Mouse (Mus musculus) kidney, postnatal 0 days (tissue): ENCODE measurements around the gene Zmat5. TPM values are rescaled to one million over a fixed set of nuclear protein-coding genes. Genes with fewer than 3 reads are reported as not detected.

Experiments used
- ATAC-seq: fragments of 200-750 bp; cut with Nextera tagmentation; replicated peaks from 2 replicates; pipeline ENCODE4 v1.8.0; 2017; ENCODE audit warnings: low read depth, moderate number of reproducible peaks, moderate TSS enrichment, moderate library complexity; ENCODE audit not compliant: low FRiP score
- DNase-seq: peaks from one replicate; pipeline ENCODE4 v3.0.0-alpha.2; 2016; ENCODE audit warnings: low spot score
- H3K27ac ChIP-seq: fragments of 300-500 bp; sonication (generic); 2 replicates; pipeline ENCODE4 v1.5.1; 2014; ENCODE audit warnings: mild to moderate bottlenecking
- H3K27me3 ChIP-seq: fragments of 300-500 bp; sonication (generic); 2 replicates; pipeline ENCODE4 v1.6.1; 2014; ENCODE audit warnings: low read length, mixed read lengths; ENCODE audit not compliant: insufficient read depth
- H3K36me3 ChIP-seq: fragments of 300-500 bp; sonication (generic); 2 replicates; pipeline ENCODE4 v1.6.1; 2014; ENCODE audit warnings: low read length, mixed read lengths; ENCODE audit not compliant: insufficient read depth
- H3K4me1 ChIP-seq: fragments of 300-500 bp; sonication (generic); replicated peaks from 2 replicates; pipeline ENCODE4 v1.6.1; 2014; ENCODE audit warnings: antibody characterized with exemption, low read length, mixed read lengths; ENCODE audit not compliant: insufficient read depth
- H3K4me2 ChIP-seq: fragments of 300-500 bp; sonication (generic); 2 replicates; pipeline ENCODE4 v1.6.1; 2014; ENCODE audit warnings: mild to moderate bottlenecking, low read length, moderate library complexity, mixed read lengths
- H3K4me3 ChIP-seq: fragments of 300-500 bp; sonication (generic); replicated peaks from 2 replicates; pipeline ENCODE4 v1.5.1; 2014; ENCODE audit warnings: low read depth, low read length
- H3K9ac ChIP-seq: fragments of 300-500 bp; sonication (generic); 2 replicates; pipeline ENCODE4 v1.6.1; 2014; ENCODE audit warnings: low read depth, low read length
- H3K9me3 ChIP-seq: fragments of 300-500 bp; sonication (generic); replicated peaks from 2 replicates; pipeline ENCODE4 v1.6.1; 2016; ENCODE audit warnings: low read length, inconsistent platforms, mixed read lengths
- CTCF ChIP-seq: IDR thresholded peaks from 2 replicates; pipeline ENCODE4 v1.5.1; 2016; ENCODE audit warnings: antibody characterized with exemption, low read depth, mild to moderate bottlenecking, moderate library complexity
- WGBS: fragments of 180-500 bp; shearing (Covaris S2); extraction: QIAGEN DNeasy Blood & Tissue Kit; methylation state at CpG from one replicate; pipeline ENCODE4 v1.1.7; 2014; 5-methylcytosine and 5-hydroxymethylcytosine counted together
- polyA plus RNA-seq: library from polyadenylated mRNA; unstranded; fragments of >200 nt; fragmentation: Nextera tagmentation; extraction: Ambion mirVana; gene quantifications from 2 replicates; pipeline ENCODE4 v1.2.1, GENCODE M21; 2015

Gene Zmat5
- polyA plus RNA-seq, 1 experiment from 2014 or later, result 81.7 TPM

- Histone ChIP-seq H3K4me1 (no peaks in the 10 kb centered on the region), H3K27ac (no peak overlapping the region), H3K9me3 (no peaks in the 10 kb centered on the region), H3K36me3 (0 out of 2 replicates have a peak, but pooled peaks cover 11% of the 10 kb centered on the region), H3K27me3 (no peaks in the 10 kb centered on the region), H3K9ac (no peak overlapping the region), H3K4me3 (no peak overlapping the region), H3K4me2 (no peak overlapping the region)
- WGBS, result 93% methylated on average over 6 of the region's 6 CpGs
- no peak for ATAC-seq
- DNase-seq, result no peak
- TF ChIP-seq CTCF, result no peak
Observed at GRCm38 (mm10) chr11:4769881-4770280, 65.4 kb downstream of the Zmat5 start.

- ATAC-seq (no peak), DNase-seq (no peak)
- Histone ChIP-seq H3K9ac (no peak overlapping the region), H3K27me3 (no peaks in the 10 kb centered on the region), H3K36me3 (0 out of 2 replicates have a peak, but pooled peaks cover 14% of the 10 kb centered on the region), H3K4me1 (no peaks in the 10 kb centered on the region), H3K9me3 (no peaks in the 10 kb centered on the region), H3K27ac (no peak overlapping the region), H3K4me3 (no peak overlapping the region), H3K4me2 (no peak overlapping the region)
- TF ChIP-seq CTCF, result no peak
- 83% methylated on average over 7 of the region's 7 CpGs for WGBS
Observed at GRCm38 (mm10) chr11:4771756-4772155, 67.3 kb downstream of the Zmat5 start.

- peak; percentile 47 for DNase-seq
Observed at GRCm38 (mm10) chr11:4772925-4773324, 68.4 kb downstream of the Zmat5 start.

GRCm38 (mm10) chr11:4780927-4781326, 76.4 kb downstream of the Zmat5 start:
- H3K27ac ChIP-seq, result no peak overlapping the region
- peaks cover 38% of the 10 kb centered on the region for H3K36me3 ChIP-seq
- H3K4me3 ChIP-seq, result no peak overlapping the region
- H3K9me3 ChIP-seq, result no peaks in the 10 kb centered on the region
- H3K4me2 ChIP-seq, result no peak overlapping the region
- 49% methylated on average over 3 of the region's 3 CpGs for WGBS
- TF ChIP-seq CTCF, result no peak
- H3K9ac ChIP-seq, result no peak overlapping the region
- H3K4me1 ChIP-seq, result no peaks in the 10 kb centered on the region
- no peak for ATAC-seq
- H3K27me3 ChIP-seq, result no peaks in the 10 kb centered on the region
- peak; percentile 30 for DNase-seq

More at GRCm38 (mm10) chr11:4772925-4773324, 68.4 kb downstream of the Zmat5 start:
- Histone ChIP-seq H3K36me3 (peaks cover 17% of the 10 kb centered on the region; the same call in 1 of the 2 replicates), H3K4me1 (no peaks in the 10 kb centered on the region), H3K9me3 (no peaks in the 10 kb centered on the region), H3K4me3 (no peak overlapping the region), H3K9ac (no peak overlapping the region), H3K4me2 (no peak overlapping the region), H3K27ac (no peak overlapping the region), H3K27me3 (no peaks in the 10 kb centered on the region)
- WGBS, result 31% methylated on average over 3 of the region's 3 CpGs
- TF ChIP-seq CTCF, result peak; percentile 66
- ATAC-seq, result no peak

GRCm38 (mm10) chr11:4783116-4783515, 78.6 kb downstream of the Zmat5 start:
- H3K4me2 ChIP-seq, result no peak overlapping the region

GRCm38 (mm10) chr11:4784629-4785142, 80.2 kb downstream of the Zmat5 start:
- Histone ChIP-seq H3K9me3 (no peaks in the 10 kb centered on the region), H3K36me3 (peaks cover 39% of the 10 kb centered on the region), H3K27me3 (no peaks in the 10 kb centered on the region), H3K4me3 (no peak overlapping the region), H3K27ac (no peak overlapping the region), H3K4me1 (no peaks in the 10 kb centered on the region), H3K4me2 (no peak overlapping the region), H3K9ac (no peak overlapping the region)
- 68% methylated on average over 5 of the region's 5 CpGs for WGBS
- no peak for TF ChIP-seq CTCF
- DNase-seq, result peak; percentile 17
- no peak for ATAC-seq

More at GRCm38 (mm10) chr11:4783116-4783515, 78.6 kb downstream of the Zmat5 start:
- Histone ChIP-seq H3K27me3 (no peaks in the 10 kb centered on the region), H3K36me3 (peaks cover 48% of the 10 kb centered on the region), H3K9ac (no peak overlapping the region), H3K27ac (no peak overlapping the region), H3K9me3 (no peaks in the 10 kb centered on the region), H3K4me1 (no peaks in the 10 kb centered on the region), H3K4me3 (no peak overlapping the region)
- 70% methylated on average over 3 of the region's 3 CpGs for WGBS
- no peak for TF ChIP-seq CTCF
- DNase-seq, result no peak
- ATAC-seq, result no peak

Other genes with a start within 250 kb of the Zmat5 start
- 18.1 and 19.6 TPM in 2 replicates for gene Mtmr3, start 109.8 kb upstream of the Zmat5 start, polyA plus RNA-seq
- gene Gm11032, start 84.6 kb upstream of the Zmat5 start, polyA plus RNA-seq, result not detected in 2 replicates
- gene Ascc2, start 66.9 kb upstream of the Zmat5 start, polyA plus RNA-seq, result 23.2 and 23.9 TPM in 2 replicates
- gene Uqcr10, start 336 bp upstream of the Zmat5 start, polyA plus RNA-seq, result 1,603 and 1,802 TPM in 2 replicates
- 0.08 and 0.09 TPM in 2 replicates for gene Cabp7, start 42.1 kb downstream of the Zmat5 start, polyA plus RNA-seq
- 33.3 and 35.6 TPM in 2 replicates for gene Nf2, start 144.9 kb downstream of the Zmat5 start, polyA plus RNA-seq
- 82.0 and 90.8 TPM in 2 replicates for gene Nipsnap1, start 169.3 kb downstream of the Zmat5 start, polyA plus RNA-seq
- 27.3 and 29.8 TPM in 2 replicates for gene Thoc5, start 190.6 kb downstream of the Zmat5 start, polyA plus RNA-seq
- 0.08 and 0.11 TPM in 2 replicates for gene Nefh, start 243.4 kb downstream of the Zmat5 start, polyA plus RNA-seq